ENCODE assay signal across 28 mouse cellular contexts in genomic region chr10:89868211-89868610, GRCm38 (mm10). TPM values are rescaled to one million over a fixed set of nuclear protein-coding genes. Genes with fewer than 3 reads are reported as not detected.
DNase-seq lines count a peak whose midpoint lies in the region; ATAC-seq and TF ChIP-seq lines count a peak whose summit lies in the region.
"Had no signal": no experiment of that assay in that cellular context is flagged by ENCODE, and none has a peak within 500 bp of the region (broad histone marks: within the 10 kb centered on the region; RNA-seq: fewer than 3 reads in every experiment).

No protein-coding gene starts in this region.

- H3K27ac ChIP-seq in intestine, embryonic 16.5 days (ENCODE audit: low read length) = no peak overlapping the region
- no peak overlapping the region for H3K27ac ChIP-seq in intestine, embryonic 15.5 days
- no peak overlapping the region for H3K27ac ChIP-seq in midbrain, postnatal 0 days (ENCODE audit: low read depth, low read length)
- H3K27ac ChIP-seq: embryonic facial prominence, embryonic 10.5 days; embryonic facial prominence, embryonic 13.5 days; forebrain, embryonic 12.5 days; forebrain, embryonic 15.5 days; heart, embryonic 15.5 days; hindbrain, embryonic 10.5 days; hindbrain, embryonic 13.5 days had no signal

- peaks cover 5% of the 10 kb centered on the region; the same call in 1 of the 2 replicates for H3K27me3 ChIP-seq in intestine, embryonic 16.5 days (replicated peaks; ENCODE audit: control insufficient read depth, insufficient read depth, low read length)
- H3K27me3 ChIP-seq in intestine, embryonic 15.5 days (replicated peaks) = peaks cover 7% of the 10 kb centered on the region
- no peaks in the 10 kb centered on the region for H3K27me3 ChIP-seq in midbrain, postnatal 0 days (ENCODE audit: insufficient read depth, low read length)
- H3K27me3 ChIP-seq: forebrain, embryonic 15.5 days; hindbrain, embryonic 13.5 days had no signal

- H3K9me3 ChIP-seq in intestine, embryonic 16.5 days (ENCODE audit: control insufficient read depth, low read length) = no peaks in the 10 kb centered on the region
- H3K9me3 ChIP-seq in intestine, embryonic 15.5 days = no peaks in the 10 kb centered on the region
- no peaks in the 10 kb centered on the region for H3K9me3 ChIP-seq in midbrain, postnatal 0 days (ENCODE audit: low read length)
- H3K9me3 ChIP-seq: embryonic facial prominence, embryonic 10.5 days; embryonic facial prominence, embryonic 13.5 days; forebrain, embryonic 12.5 days; forebrain, embryonic 15.5 days; heart, embryonic 12.5 days; heart, embryonic 15.5 days; hindbrain, embryonic 10.5 days; hindbrain, embryonic 13.5 days had no signal

- H3K36me3 ChIP-seq in intestine, embryonic 16.5 days (ENCODE audit: control insufficient read depth, insufficient read depth, low read length) = no peaks in the 10 kb centered on the region
- H3K36me3 ChIP-seq in intestine, embryonic 15.5 days = no peaks in the 10 kb centered on the region
- no peaks in the 10 kb centered on the region for H3K36me3 ChIP-seq in midbrain, postnatal 0 days (ENCODE audit: insufficient read depth, low read length)
- H3K36me3 ChIP-seq: embryonic facial prominence, embryonic 10.5 days; embryonic facial prominence, embryonic 13.5 days; forebrain, embryonic 12.5 days; forebrain, embryonic 15.5 days; heart, embryonic 12.5 days; heart, embryonic 15.5 days; hindbrain, embryonic 10.5 days; hindbrain, embryonic 13.5 days had no signal

- no peak for TF ChIP-seq CTCF in midbrain, postnatal 0 days (IDR thresholded peaks at IDR 0.05)

- H3K9ac ChIP-seq in intestine, embryonic 16.5 days (ENCODE audit: low read depth, low read length) = no peak overlapping the region
- no peak overlapping the region for H3K9ac ChIP-seq in intestine, embryonic 15.5 days
- no peak overlapping the region for H3K9ac ChIP-seq in midbrain, postnatal 0 days (replicated peaks; ENCODE audit: low read length, poor library complexity, severe bottlenecking)
- H3K9ac ChIP-seq: embryonic facial prominence, embryonic 13.5 days; forebrain, embryonic 12.5 days; forebrain, embryonic 15.5 days; heart, embryonic 12.5 days; heart, embryonic 15.5 days; hindbrain, embryonic 13.5 days had no signal

- ATAC-seq in intestine, embryonic 16.5 days = 0 out of 2 replicates have a peak, but pooled peaks have one; percentile 53
- no peak for ATAC-seq in intestine, embryonic 15.5 days
- ATAC-seq in midbrain, postnatal 0 days (ENCODE audit: low FRiP score) = no peak
- ATAC-seq: activated CD4-positive, CD25-positive, alpha-beta regulatory T cell, adult 4 months; forebrain, embryonic 15.5 days; hindbrain, embryonic 16.5 days had no signal

- WGBS in intestine, embryonic 16.5 days = 76% methylated on average over 4 of the region's 4 CpGs
- 78% methylated on average over 4 of the region's 4 CpGs for WGBS in intestine, embryonic 15.5 days
- WGBS in midbrain, postnatal 0 days = 87% methylated on average over 4 of the region's 4 CpGs

- H3K4me3 ChIP-seq in intestine, embryonic 16.5 days (ENCODE audit: low read length) = no peak overlapping the region
- no peak overlapping the region for H3K4me3 ChIP-seq in intestine, embryonic 15.5 days (replicated peaks)
- no peak overlapping the region for H3K4me3 ChIP-seq in midbrain, postnatal 0 days (ENCODE audit: low read depth, low read length)
- H3K4me3 ChIP-seq: embryonic facial prominence, embryonic 10.5 days; embryonic facial prominence, embryonic 13.5 days; erythroblast, embryonic 14.5 days; forebrain, embryonic 12.5 days; forebrain, embryonic 15.5 days; heart, embryonic 12.5 days; heart, embryonic 15.5 days; hindbrain, embryonic 10.5 days; hindbrain, embryonic 13.5 days had no signal

- DNase-seq in testis, postnatal 14 days (ENCODE audit: low spot score) = peak; percentile 41
- no peak for DNase-seq in testis, postnatal 10 days (ENCODE audit: low spot score)
- DNase-seq in NIH3T3 (ENCODE audit: low read depth) = peak; percentile 59
- DNase-seq in midbrain, postnatal 0 days (ENCODE audit: low spot score) = no peak
- DNase-seq: adrenal gland, adult 8-10 months; adrenal gland, postnatal 25 days; cerebellum, adult 11-12 months; cerebellum, adult 8-10 months; cerebellum, postnatal 10 days; cerebellum, postnatal 36 days; embryo, embryonic 11 days; gastrocnemius, postnatal 25 days; heart, adult 18-20 months; heart, postnatal 10 days; heart, postnatal 36 days had no signal

- H3K4me1 ChIP-seq in intestine, embryonic 16.5 days (ENCODE audit: control insufficient read depth, insufficient read depth, low read length) = peaks cover 6% of the 10 kb centered on the region; the same call in 1 of the 2 replicates
- peaks cover 3% of the 10 kb centered on the region for H3K4me1 ChIP-seq in intestine, embryonic 15.5 days (replicated peaks)
- no peaks in the 10 kb centered on the region for H3K4me1 ChIP-seq in midbrain, postnatal 0 days (ENCODE audit: insufficient read depth, low read length)
- H3K4me1 ChIP-seq: forebrain, embryonic 12.5 days had no signal

- H3K4me2 ChIP-seq in intestine, embryonic 16.5 days (ENCODE audit: low read depth, low read length) = no peak overlapping the region
- H3K4me2 ChIP-seq in intestine, embryonic 15.5 days (replicated peaks) = no peak overlapping the region
- H3K4me2 ChIP-seq in midbrain, postnatal 0 days (ENCODE audit: low read depth, low read length, poor library complexity, severe bottlenecking) = no peak overlapping the region
- H3K4me2 ChIP-seq: embryonic facial prominence, embryonic 13.5 days; forebrain, embryonic 12.5 days; forebrain, embryonic 15.5 days; heart, embryonic 12.5 days; heart, embryonic 15.5 days; hindbrain, embryonic 13.5 days had no signal

RNA-seq across cellular contexts. Expression of gene Anks1b, which starts 5.1 kb away (rescaled TPM):
- polyA plus RNA-seq in intestine, embryonic 16.5 days (2015; fragmentation: Nextera tagmentation; extraction: Ambion mirVana) = 0.71 and 1.2 TPM in 2 replicates
- 0.85 and 1.6 TPM in 2 replicates for polyA plus RNA-seq in intestine, embryonic 15.5 days (2015; fragmentation: Nextera tagmentation; extraction: Ambion mirVana)
- total RNA-seq in midbrain, postnatal 0 days (2014; rRNA removed) = 159 and 342 TPM in 2 replicates
- polyA plus RNA-seq in midbrain, postnatal 0 days (2015; fragmentation: Nextera tagmentation; extraction: Ambion mirVana) = 95.4 and 105 TPM in 2 replicates
- polyA plus RNA-seq: erythroblast, embryonic 14.5 days had no signal

Comparison
In these comparisons a context has a peak if more than half of its experiments do, and no peak if none do; other contexts are left out.
1. DNase-seq: peak in testis, postnatal 14 days (single experiment) and NIH3T3 (single experiment); none in testis, postnatal 10 days (single experiment) and midbrain, postnatal 0 days (single experiment).
2. RNA of gene Anks1b, which starts 5.1 kb away (polyA plus RNA-seq): 95.4 to 105 TPM in midbrain, postnatal 0 days; 0.85 to 1.6 TPM in intestine, embryonic 15.5 days and 0.71 to 1.2 TPM in intestine, embryonic 16.5 days; every median in the first group is over 10 times any median in the second.